Mouse (Mus musculus) spleen, adult 2 months (tissue): Measurements from ENCODE around the gene Klk15. TPM values are rescaled to one million over a fixed set of nuclear protein-coding genes. Genes with fewer than 3 reads are reported as not detected.

ENCODE experiments used
- DNase-seq, 2 experiments: peaks; one replicate each; pipeline versions ENCODE4 v3.0.0 to v3.0.0-alpha.2; 2012 to 2021; ENCODE audit warnings: low spot score in 2 of 2, low read depth in 1 of 2
- H3K27ac ChIP-seq: fragments of 200-500 bp; 2 replicates; pipeline ENCODE4 v1.5.1; 2012; ENCODE audit warnings: low read length, inconsistent platforms; ENCODE audit not compliant: insufficient read depth
- H3K27me3 ChIP-seq: fragments of 200-500 bp; 2 replicates; pipeline ENCODE4 v1.6.1; 2012; ENCODE audit warnings: mild to moderate bottlenecking, moderate library complexity, low read length, inconsistent platforms; ENCODE audit not compliant: control insufficient read depth, insufficient read depth
- H3K36me3 ChIP-seq: fragments of 200-500 bp; 2 replicates; pipeline ENCODE4 v1.6.1; 2012; ENCODE audit warnings: mild to moderate bottlenecking, low read length, inconsistent platforms; ENCODE audit not compliant: control insufficient read depth, insufficient read depth
- H3K4me1 ChIP-seq: fragments of 200-500 bp; 2 replicates; pipeline ENCODE4 v1.6.1; 2011; ENCODE audit warnings: inconsistent platforms; ENCODE audit not compliant: control insufficient read depth, insufficient read depth, insufficient read length
- H3K4me3 ChIP-seq: fragments of 200-500 bp; 2 replicates; pipeline ENCODE4 v1.5.1; 2011; ENCODE audit warnings: mild to moderate bottlenecking, inconsistent platforms; ENCODE audit not compliant: insufficient read depth, insufficient read length; ENCODE audit errors: extremely low read depth
- CTCF ChIP-seq: fragments of 200-500 bp; IDR thresholded peaks from 2 replicates; pipeline ENCODE4 v1.5.1; 2011; ENCODE audit warnings: mild to moderate bottlenecking, inconsistent platforms; ENCODE audit not compliant: insufficient read depth, insufficient read length, insufficient replicate concordance; ENCODE audit errors: extremely low read depth
- POLR2A ChIP-seq: fragments of 200-500 bp; IDR thresholded peaks from 2 replicates; pipeline ENCODE4 v1.6.1; 2011; ENCODE audit warnings: low read depth, low read length, inconsistent platforms
- WGBS: fragments of 180-500 bp; shearing (Covaris S2); methylation state at CpG from one replicate; pipeline ENCODE4 v1.1.7; 2018; 5-methylcytosine and 5-hydroxymethylcytosine counted together
- polyA plus RNA-seq: library from polyadenylated mRNA; depleted of rRNA; stranded (reverse); fragments of >200 nt; gene quantifications from 2 replicates; pipeline ENCODE4 v1.2.3, GENCODE M21; 2012; rRNA removed

Klk15 gene
- not detected in 2 replicates for polyA plus RNA-seq

DNA sequence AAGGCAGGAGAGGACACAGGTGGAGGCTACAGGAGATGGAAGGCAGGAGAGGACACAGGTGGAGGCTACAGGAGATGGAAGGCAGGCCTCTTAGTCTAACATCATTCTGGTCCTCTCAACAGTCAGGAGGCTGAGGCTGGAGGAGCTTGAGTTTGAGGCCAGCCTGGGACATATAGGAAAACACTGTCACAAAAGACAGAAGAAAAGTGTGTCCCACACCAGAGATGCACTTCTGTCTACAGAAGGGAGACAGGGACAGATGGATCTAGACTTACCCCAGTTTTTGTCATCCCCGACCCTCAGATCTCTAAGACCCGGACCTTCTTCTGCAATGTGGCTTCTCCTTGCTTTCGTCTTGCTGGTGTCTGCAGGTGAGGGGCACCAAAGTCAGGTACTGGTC is at the start of gene Klk15:
Klk15 (plus strand) TSS at position 301 of the 400 bp plus-strand sequence.
- WGBS, result 81% methylated on average over 3 of the region's 3 CpGs
- Histone ChIP-seq H3K27ac (no peak within 1 kb of the TSS), H3K27me3 (no peaks in the 10 kb centered on the region), H3K36me3 (no peaks in the 10 kb centered on the region), H3K4me1 (no peaks in the 10 kb centered on the region), H3K4me3 (no peak within 1 kb of the TSS)
- TF ChIP-seq POLR2A (no peak), CTCF (no peak)
- DNase-seq, result no peak

- 62% methylated on average over 5 of the region's 5 CpGs for WGBS
- Histone ChIP-seq H3K27me3 (no peaks in the 10 kb centered on the region), H3K4me3 (no peak overlapping the region), H3K36me3 (no peaks in the 10 kb centered on the region), H3K4me1 (no peaks in the 10 kb centered on the region), H3K27ac (no peak overlapping the region)
- no peak for DNase-seq
- TF ChIP-seq CTCF (no peak), POLR2A (no peak)
These were observed 42.2 kb upstream of the Klk15 start for GRCm38 (mm10) chr7:43891365-43891764.

DNA sequence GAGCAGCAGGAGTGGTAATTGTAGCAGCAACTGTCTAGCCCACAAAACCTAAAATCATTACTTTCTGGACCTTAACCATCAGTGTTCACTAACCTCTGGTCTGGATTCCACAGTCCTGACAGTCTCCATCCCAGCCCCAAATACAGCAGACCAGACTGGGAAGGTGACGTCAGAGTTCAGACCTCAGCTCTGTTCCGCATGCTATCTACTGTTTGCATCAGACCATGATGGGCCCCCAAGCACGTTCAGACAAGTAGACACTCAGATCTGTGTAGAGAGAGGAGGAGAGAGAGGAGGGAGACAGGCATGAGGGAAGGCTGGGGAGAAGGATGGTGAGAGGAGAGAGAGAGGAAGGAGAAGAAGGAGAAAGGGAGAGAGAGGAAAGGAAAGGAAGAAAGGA is 41.8 kb upstream of the Klk15 start:
- no peak for DNase-seq
- H3K27me3 ChIP-seq, result no peaks in the 10 kb centered on the region
- H3K36me3 ChIP-seq, result no peaks in the 10 kb centered on the region
- H3K4me3 ChIP-seq, result no peak overlapping the region
- H3K4me1 ChIP-seq, result no peaks in the 10 kb centered on the region
- no peak overlapping the region for H3K27ac ChIP-seq
- TF ChIP-seq POLR2A (no peak), CTCF (no peak)
- WGBS, result 55% methylated on average over 3 of the region's 3 CpGs

DNA sequence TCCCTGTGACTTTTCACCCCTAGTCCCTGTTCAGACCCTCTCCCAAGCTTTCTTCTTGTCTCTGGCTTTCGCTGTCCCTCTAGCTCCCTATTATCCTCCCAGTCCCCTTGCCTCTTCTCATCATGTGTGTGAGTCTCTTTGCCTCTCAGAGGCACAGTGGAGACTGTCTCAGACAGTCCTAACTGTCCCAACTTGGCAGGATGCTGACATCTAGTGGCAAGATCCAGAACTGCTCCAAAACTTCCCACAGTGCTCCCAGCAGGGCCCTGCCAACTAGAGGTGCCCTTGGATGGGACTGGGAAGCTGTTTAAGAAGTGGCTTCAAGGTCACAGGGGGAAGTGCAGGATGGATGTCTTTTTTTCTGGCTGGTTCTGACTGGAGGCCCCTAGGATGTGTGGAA is 38.7 kb upstream of the Klk15 start:
- TF ChIP-seq POLR2A (no peak), CTCF (peak; percentile 73; the same call in 1 of the 2 replicates)
- 8% methylated on average over 1 of the region's 1 CpGs for WGBS
- no peak overlapping the region for H3K27ac ChIP-seq
- H3K4me1 ChIP-seq, result no peaks in the 10 kb centered on the region
- H3K36me3 ChIP-seq, result no peaks in the 10 kb centered on the region
- H3K4me3 ChIP-seq, result no peak overlapping the region
- no peaks in the 10 kb centered on the region for H3K27me3 ChIP-seq
- DNase-seq, result peak; percentile 21 to 60

- H3K4me1 ChIP-seq, result no peaks in the 10 kb centered on the region
- DNase-seq, result no peak
- no peak overlapping the region for H3K4me3 ChIP-seq
- H3K27ac ChIP-seq, result no peak overlapping the region
- H3K27me3 ChIP-seq, result no peaks in the 10 kb centered on the region
- 59% methylated on average over 9 of the region's 9 CpGs for WGBS
- TF ChIP-seq POLR2A (no peak), CTCF (no peak)
- no peaks in the 10 kb centered on the region for H3K36me3 ChIP-seq
These were observed 18.7 kb upstream of the Klk15 start for GRCm38 (mm10) chr7:43914821-43915220.

GRCm38 (mm10) chr7:43918426-43918825 is 15.1 kb upstream of the Klk15 start:
- 87% methylated on average over 13 of the region's 13 CpGs for WGBS
- DNase-seq, result no peak
- no peak overlapping the region for H3K4me3 ChIP-seq

DNA sequence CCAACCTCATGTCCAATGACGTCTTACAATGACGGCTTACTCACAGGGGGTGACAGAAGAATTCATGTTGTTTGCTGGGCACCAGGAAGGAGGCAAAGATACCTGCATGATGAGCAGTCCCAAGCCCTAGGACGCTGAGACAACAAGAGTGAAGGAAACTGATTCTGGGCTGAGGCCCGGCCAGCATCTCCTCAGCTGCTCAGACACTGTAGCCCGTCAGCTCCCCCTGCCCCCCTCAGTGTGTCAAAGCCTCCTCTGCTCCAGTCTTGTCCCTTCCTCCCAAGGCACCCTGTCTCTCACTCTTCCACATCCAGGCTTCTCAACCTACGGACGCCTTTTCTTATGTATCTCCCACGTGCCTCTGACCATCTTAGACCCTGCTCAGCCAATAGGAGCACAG is 14.7 kb upstream of the Klk15 start:
- Histone ChIP-seq H3K27me3 (no peaks in the 10 kb centered on the region), H3K4me3 (no peak overlapping the region), H3K36me3 (no peaks in the 10 kb centered on the region), H3K4me1 (no peaks in the 10 kb centered on the region), H3K27ac (no peak overlapping the region)
- TF ChIP-seq CTCF, result no peak
- TF ChIP-seq POLR2A, result no peak
- 79% methylated on average over 8 of the region's 8 CpGs for WGBS
- DNase-seq, result no peak

More at GRCm38 (mm10) chr7:43918426-43918825, 15.1 kb upstream of the Klk15 start:
- Histone ChIP-seq H3K36me3 (no peaks in the 10 kb centered on the region), H3K4me1 (no peaks in the 10 kb centered on the region), H3K27me3 (no peaks in the 10 kb centered on the region), H3K27ac (no peak overlapping the region)
- TF ChIP-seq POLR2A (no peak), CTCF (no peak)
